Mouse (Mus musculus): Measurements from ENCODE around the gene E130311K13Rik.

E130311K13Rik gene

GRCm38 (mm10) chr3:63865069-63865468 is 64.2 kb downstream of the E130311K13Rik start:
- no peak for DNase-seq (ENCODE audit: low read depth, low spot score)
- Histone ChIP-seq H3K36me3 (ENCODE audit: control insufficient read depth, insufficient read depth, low read length, poor library complexity, severe bottlenecking) (no peaks in the 10 kb centered on the region), H3K27me3 (ENCODE audit: control insufficient read depth, insufficient read depth, low read length, poor library complexity, severe bottlenecking) (no peaks in the 10 kb centered on the region; the same call in 1 of the 2 replicates)
